In the genomic region with DNA sequence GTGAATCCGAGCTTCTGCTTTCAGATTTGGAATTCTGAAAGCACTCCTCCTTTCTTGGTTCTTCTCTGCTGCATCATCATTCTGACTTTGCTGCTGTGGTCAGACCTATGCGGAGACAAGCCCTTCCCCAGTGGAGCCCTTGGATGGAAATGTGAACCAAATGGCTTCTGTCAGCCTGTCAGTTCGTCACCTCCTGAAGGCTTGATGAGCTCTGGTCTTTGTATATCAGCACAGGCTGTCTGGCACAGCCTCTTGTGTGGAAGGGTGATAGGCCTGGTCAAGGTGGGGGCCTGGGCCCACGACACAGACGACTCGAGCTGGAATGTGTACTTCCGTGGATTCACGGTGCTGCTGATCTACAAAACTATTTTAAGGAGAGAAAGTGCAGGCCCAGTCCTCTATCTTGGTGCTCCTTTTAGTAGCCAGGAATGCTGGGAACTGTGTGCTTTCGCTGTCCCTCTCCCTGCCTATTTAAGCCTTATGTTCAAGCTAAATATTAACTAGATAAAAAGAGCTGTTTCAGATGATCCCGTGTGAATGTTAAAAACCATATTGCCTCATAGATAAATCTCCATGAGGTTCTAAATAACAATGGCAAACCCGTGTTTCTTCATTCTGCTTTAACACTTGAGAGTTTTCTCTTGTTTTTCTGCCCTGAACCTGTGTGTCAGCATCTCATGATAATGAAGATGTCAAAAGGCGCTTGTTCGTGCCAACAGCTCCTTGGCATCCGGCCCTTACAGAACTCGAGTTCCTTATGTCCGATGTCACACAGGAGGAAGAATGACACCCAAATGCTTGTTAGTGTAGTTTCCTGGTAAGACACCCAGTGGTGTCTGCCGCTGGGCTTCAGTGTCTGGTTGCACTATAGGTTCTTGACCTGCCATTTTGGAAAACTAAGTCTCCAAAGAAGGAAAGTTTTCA, we compare ENCODE assay signal across 9 mouse cellular contexts. TPM values are rescaled to one million over a fixed set of nuclear protein-coding genes. Genes with fewer than 3 reads are reported as not detected.
DNase-seq lines count a peak whose midpoint lies in the region; ATAC-seq and TF ChIP-seq lines count a peak whose summit lies in the region.
"Had no signal": no experiment of that assay in that cellular context is flagged by ENCODE, and none has a peak within 500 bp of the region (broad histone marks: within the 10 kb centered on the region; RNA-seq: fewer than 3 reads in every experiment).

Gene Cacna1c (minus strand): TSS at position 37 of the 924 bp plus-strand sequence.

- intact Hi-C loops in left cerebral cortex, postnatal 25 days (cut with DNase I) = no loop called here

- ATAC-seq in forebrain, embryonic 11.5 days (replicated peaks; ENCODE audit: low FRiP score) = no peak
- no peak for ATAC-seq in forebrain, postnatal 0 days
- peak; percentile 89 for ATAC-seq in heart, embryonic 11.5 days (replicated peaks; ENCODE audit: insufficient number of reproducible peaks, low FRiP score, low TSS enrichment)

- H3K36me3 ChIP-seq in forebrain, embryonic 11.5 days (ENCODE audit: control insufficient read depth, insufficient read depth, low read length) = peaks cover 2% of the 10 kb centered on the region; the same call in 1 of the 2 replicates
- H3K36me3 ChIP-seq in forebrain, postnatal 0 days (ENCODE audit: insufficient read depth) = peaks cover 30% of the 10 kb centered on the region
- H3K36me3 ChIP-seq in heart, embryonic 11.5 days (ENCODE audit: control insufficient read depth, insufficient read depth, low read length) = no peaks in the 10 kb centered on the region

- TF ChIP-seq CTCF in forebrain, postnatal 0 days (IDR thresholded peaks at IDR 0.05; ENCODE audit: low read depth) = no peak

- H3K27me3 ChIP-seq in forebrain, embryonic 11.5 days (ENCODE audit: control insufficient read depth, insufficient read depth, low read length) = no peaks in the 10 kb centered on the region
- H3K27me3 ChIP-seq in forebrain, postnatal 0 days (ENCODE audit: insufficient read depth, low read length) = no peaks in the 10 kb centered on the region
- no peaks in the 10 kb centered on the region for H3K27me3 ChIP-seq in heart, embryonic 11.5 days (ENCODE audit: control insufficient read depth, insufficient read depth, low read length)
- H3K27me3 ChIP-seq: CH12.LX had no signal

- no peak within 1 kb of the TSS for H3K4me3 ChIP-seq in forebrain, embryonic 11.5 days (ENCODE audit: low read depth, low read length)
- no peak within 1 kb of the TSS for H3K4me3 ChIP-seq in forebrain, postnatal 0 days (ENCODE audit: low read depth, low read length)
- peak within 1 kb of the TSS; percentile 64 for H3K4me3 ChIP-seq in heart, embryonic 11.5 days (ENCODE audit: low read depth, low read length)

- no peak within 1 kb of the TSS for H3K9ac ChIP-seq in forebrain, embryonic 11.5 days (ENCODE audit: low read length)
- no peak within 1 kb of the TSS for H3K9ac ChIP-seq in forebrain, postnatal 0 days
- peak within 1 kb of the TSS; percentile 86 for H3K9ac ChIP-seq in heart, embryonic 11.5 days (ENCODE audit: low read depth, low read length)

- no peak within 1 kb of the TSS for H3K27ac ChIP-seq in forebrain, embryonic 11.5 days (ENCODE audit: low read depth, low read length)
- no peak within 1 kb of the TSS for H3K27ac ChIP-seq in forebrain, postnatal 0 days (ENCODE audit: low read depth, low read length)
- peak within 1 kb of the TSS; percentile 97 for H3K27ac ChIP-seq in heart, embryonic 11.5 days (ENCODE audit: low read depth, low read length)

- no peak within 1 kb of the TSS for H3K4me2 ChIP-seq in forebrain, embryonic 11.5 days (ENCODE audit: low read depth, low read length, severe bottlenecking)
- H3K4me2 ChIP-seq in forebrain, postnatal 0 days (ENCODE audit: low read depth) = no peak within 1 kb of the TSS
- H3K4me2 ChIP-seq in heart, embryonic 11.5 days = peak within 1 kb of the TSS; percentile 69

- 93% methylated on average over 17 of the region's 17 CpGs for WGBS in forebrain, embryonic 11.5 days
- 60% methylated on average over 17 of the region's 17 CpGs for WGBS in forebrain, postnatal 0 days
- 21% methylated on average over 17 of the region's 17 CpGs for WGBS in heart, embryonic 11.5 days (ENCODE audit: insufficient replicate concordance)

- H3K9me3 ChIP-seq in forebrain, embryonic 11.5 days (ENCODE audit: control insufficient read depth, low read length) = no peaks in the 10 kb centered on the region
- H3K9me3 ChIP-seq in forebrain, postnatal 0 days (ENCODE audit: low read length) = no peaks in the 10 kb centered on the region
- H3K9me3 ChIP-seq in heart, embryonic 11.5 days (replicated peaks; ENCODE audit: control insufficient read depth, low read length) = no peaks in the 10 kb centered on the region

- peak; percentile 42 for DNase-seq in forebrain, embryonic 11.5 days (ENCODE audit: low spot score)
- DNase-seq in forebrain, postnatal 0 days = no peak
- DNase-seq in adrenal gland, adult 2 months = no peak
- DNase-seq in left cerebral cortex, postnatal 25 days (ENCODE audit: low spot score in 2 of 2) = no peak
- no peak for DNase-seq in gastrocnemius, adult 18-20 months (ENCODE audit: low spot score)
- DNase-seq in T-cell, adult 2 months (ENCODE audit: low spot score) = no peak
- DNase-seq in kidney, postnatal 36 days = no peak

- H3K4me1 ChIP-seq in forebrain, embryonic 11.5 days (replicated peaks; ENCODE audit: control insufficient read depth, insufficient read depth, low read length) = peaks cover 7% of the 10 kb centered on the region; the same call in 1 of the 2 replicates
- H3K4me1 ChIP-seq in forebrain, postnatal 0 days (ENCODE audit: insufficient read depth) = peaks cover 5% of the 10 kb centered on the region; the same call in 1 of the 2 replicates
- peaks cover 55% of the 10 kb centered on the region for H3K4me1 ChIP-seq in heart, embryonic 11.5 days (ENCODE audit: control insufficient read depth, insufficient read depth, low read length)

RNA-seq across cellular contexts. Expression of gene Cacna1c, which starts in this region (rescaled TPM):
- 3.4 and 4.8 TPM in 2 replicates for polyA plus RNA-seq in forebrain, embryonic 11.5 days (2014; fragmentation: Nextera tagmentation; extraction: Ambion mirVana)
- 36.2 and 43.3 TPM in 2 replicates for total RNA-seq in forebrain, postnatal 0 days (2014; rRNA removed)
- 3.2 and 4.2 TPM in 2 replicates for polyA plus RNA-seq in forebrain, postnatal 0 days (2015; fragmentation: Nextera tagmentation; extraction: Ambion mirVana)
- 10 to 100 TPM; 93.5 to 97.5 TPM for total RNA-seq in adrenal gland, adult 2 months (2021)
- 23.3 and 36.7 TPM in 2 replicates for polyA plus RNA-seq in adrenal gland, adult 2 months (2012; rRNA removed)
- polyA plus RNA-seq in heart, embryonic 11.5 days (2014; fragmentation: Nextera tagmentation; extraction: Ambion mirVana) = 38.8 and 44.0 TPM in 2 replicates
- 10 to 100 TPM; 60.6 to 70.9 TPM for total RNA-seq in left cerebral cortex, postnatal 25 days (2021)
- 1 to 10 TPM in 1 of 2 experiments, under 1 TPM in 1; 0.98 to 1.7 TPM for total RNA-seq in gastrocnemius, adult 18-20 months (2021)

Comparison
In these comparisons a context has a peak if more than half of its experiments do, and no peak if none do; other contexts are left out.
1. RNA of gene Cacna1c (total RNA-seq): 93.5 to 97.5 TPM in adrenal gland, adult 2 months, 60.6 to 70.9 TPM in left cerebral cortex, postnatal 25 days and 36.2 to 43.3 TPM in forebrain, postnatal 0 days; 0.98 to 1.7 TPM in gastrocnemius, adult 18-20 months; every median in the first group is over 10 times any median in the second.